Mouse (Mus musculus) midbrain, embryonic 13.5 days (tissue): ENCODE results near the gene Igf2bp1. TPM values are rescaled to one million over a fixed set of nuclear protein-coding genes. Genes with fewer than 3 reads are reported as not detected.

ENCODE experiments used
- ATAC-seq: fragments of 200-750 bp; cut with Nextera tagmentation; 2 replicates; pipeline ENCODE4 v1.8.0; 2017; ENCODE audit warnings: mild to moderate bottlenecking, moderate TSS enrichment, moderate library complexity
- H3K27ac ChIP-seq: fragments of 300-500 bp; sonication (generic); 2 replicates; pipeline ENCODE4 v1.5.1; 2015; ENCODE audit warnings: inconsistent platforms, mild to moderate bottlenecking, moderate library complexity
- H3K27me3 ChIP-seq: fragments of 300-500 bp; sonication (generic); 2 replicates; pipeline ENCODE4 v1.6.1; 2015; ENCODE audit warnings: mild to moderate bottlenecking, inconsistent platforms
- H3K36me3 ChIP-seq: fragments of 300-500 bp; sonication (generic); 2 replicates; pipeline ENCODE4 v1.6.1; 2015; ENCODE audit warnings: mild to moderate bottlenecking, inconsistent platforms
- H3K4me1 ChIP-seq: fragments of 300-500 bp; sonication (generic); replicated peaks from 2 replicates; pipeline ENCODE4 v1.6.1; 2015; ENCODE audit warnings: inconsistent platforms
- H3K4me2 ChIP-seq: fragments of 300-500 bp; sonication (generic); replicated peaks from 2 replicates; pipeline ENCODE4 v1.6.1; 2015; ENCODE audit warnings: moderate library complexity, mild to moderate bottlenecking, inconsistent platforms
- H3K4me3 ChIP-seq: fragments of 300-500 bp; sonication (generic); replicated peaks from 2 replicates; pipeline ENCODE4 v1.5.1; 2015; ENCODE audit warnings: mild to moderate bottlenecking, inconsistent platforms
- H3K9ac ChIP-seq: fragments of 300-500 bp; sonication (generic); replicated peaks from 2 replicates; pipeline ENCODE4 v1.6.1; 2015; ENCODE audit warnings: mild to moderate bottlenecking, inconsistent platforms
- H3K9me3 ChIP-seq: fragments of 300-500 bp; sonication (generic); 2 replicates; pipeline ENCODE4 v1.6.1; 2016; ENCODE audit warnings: mild to moderate bottlenecking, inconsistent platforms
- WGBS: fragments of 180-500 bp; shearing (Covaris S2); methylation state at CpG from one replicate; pipeline ENCODE4 v1.1.7; 2015; 5-methylcytosine and 5-hydroxymethylcytosine counted together
- microRNA-seq: library from miRNA; unstranded; fragments of <30 nt; microRNA quantifications from one replicate; pipeline ENCODE4, GENCODE M21; 2016
- polyA plus RNA-seq: library from polyadenylated mRNA; unstranded; fragments of >200 nt; fragmentation: Nextera tagmentation; extraction: Ambion mirVana; gene quantifications from 2 replicates; pipeline ENCODE4 v1.2.1, GENCODE M21; 2015

Gene Igf2bp1
- polyA plus RNA-seq, 1 experiment from 2014 or later: 40.6 TPM

DNA sequence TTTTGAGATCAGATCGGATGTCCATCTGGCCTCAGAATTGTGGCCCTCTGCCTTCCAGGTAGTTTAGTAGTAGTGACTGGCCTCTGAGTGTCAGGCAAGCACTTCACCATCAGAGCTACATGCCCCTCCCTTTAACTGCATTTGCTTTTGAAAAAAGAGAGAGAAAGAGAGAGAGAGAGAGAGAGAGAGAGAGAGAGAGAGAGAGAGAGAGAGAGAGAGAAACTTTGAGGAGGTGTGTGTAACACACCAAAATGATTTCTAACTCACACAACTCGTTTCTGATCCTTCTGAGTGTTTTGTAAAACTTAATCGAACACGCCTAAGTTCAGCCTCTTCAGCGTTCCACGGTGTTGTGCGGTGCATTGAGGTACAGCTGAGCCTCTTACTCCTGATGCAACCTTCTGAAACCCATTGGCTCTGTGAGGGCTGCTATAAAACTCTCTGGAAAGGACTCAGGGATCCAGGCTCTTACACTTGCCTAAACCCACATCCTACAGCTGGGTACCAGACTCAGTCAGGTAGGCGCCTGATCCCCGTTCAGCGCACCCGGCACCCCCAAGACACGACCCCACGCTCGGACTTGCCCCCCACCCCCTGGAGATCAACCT is 91.7 kb downstream of the Igf2bp1 start:
- WGBS: 2% methylated on average over 14 of the region's 14 CpGs
- Histone ChIP-seq H3K4me1 (peaks cover 20% of the 10 kb centered on the region), H3K4me2 (peak overlapping the region; percentile 42), H3K36me3 (no peaks in the 10 kb centered on the region), H3K27ac (no peak overlapping the region), H3K4me3 (peak overlapping the region; percentile 24), H3K9ac (no peak overlapping the region), H3K27me3 (peaks cover 91% of the 10 kb centered on the region), H3K9me3 (no peaks in the 10 kb centered on the region)
- ATAC-seq: no peak

DNA sequence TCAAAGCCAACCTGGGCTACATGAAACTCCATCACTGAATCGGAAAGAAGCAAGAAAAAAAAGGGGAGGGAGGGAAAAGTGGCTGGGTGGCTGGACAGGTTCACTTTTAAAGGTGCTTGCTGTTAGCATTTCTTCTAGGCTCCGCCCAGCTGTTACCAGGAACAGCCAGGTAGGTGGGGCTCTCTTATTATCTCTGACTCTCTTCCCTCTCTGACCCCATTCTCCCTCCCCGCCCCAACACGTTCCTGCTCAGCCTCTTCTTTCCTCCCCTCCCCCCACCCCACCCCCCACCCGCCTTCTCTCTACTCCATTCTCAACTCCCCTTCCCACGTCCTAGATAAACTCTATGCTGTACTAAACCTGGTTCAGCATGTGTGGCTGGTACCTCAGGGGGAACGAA is 94.2 kb downstream of the Igf2bp1 start:
- 19% methylated on average over 7 of the region's 7 CpGs for WGBS
- no peak overlapping the region for H3K9ac ChIP-seq
- no peak for ATAC-seq
- peaks cover 20% of the 10 kb centered on the region for H3K4me1 ChIP-seq
- H3K27ac ChIP-seq: no peak overlapping the region
- H3K36me3 ChIP-seq: no peaks in the 10 kb centered on the region
- H3K4me3 ChIP-seq: no peak overlapping the region
- H3K4me2 ChIP-seq: no peak overlapping the region
- peaks cover 70% of the 10 kb centered on the region for H3K27me3 ChIP-seq
- no peaks in the 10 kb centered on the region for H3K9me3 ChIP-seq

DNA sequence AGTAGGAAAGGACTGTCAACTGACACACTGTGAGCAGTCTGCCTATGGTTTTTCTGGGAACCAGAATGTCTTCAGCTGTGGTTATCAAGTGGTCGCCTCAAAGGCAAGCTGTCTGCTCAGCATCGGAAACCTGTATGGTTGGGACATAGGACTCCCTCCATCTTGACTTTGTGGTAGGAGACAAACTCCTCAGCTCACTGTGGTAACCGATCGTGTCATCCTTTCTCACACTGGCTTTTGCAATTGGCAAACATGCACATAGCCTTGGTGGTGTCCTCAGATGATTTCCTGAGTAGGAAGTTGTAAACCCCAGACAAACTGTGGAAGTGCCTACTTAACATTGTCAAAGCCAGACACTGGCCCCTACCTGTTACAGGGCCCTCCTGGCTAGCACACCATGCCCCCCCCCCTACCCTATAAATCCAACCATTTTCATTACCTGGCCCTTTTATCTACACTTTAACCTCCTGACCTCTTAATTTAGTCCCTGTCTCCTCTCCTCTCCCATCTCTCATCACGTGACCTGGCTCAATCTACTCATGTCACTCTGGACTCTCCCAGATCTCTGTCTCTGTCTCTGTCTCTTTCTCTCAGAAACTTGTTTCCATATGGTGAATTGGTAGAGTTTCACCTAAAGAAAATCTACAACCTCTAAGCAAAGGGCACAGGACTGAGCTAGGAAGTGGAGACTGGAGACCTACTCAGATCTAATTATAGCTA is 97.8 kb downstream of the Igf2bp1 start:
- H3K9me3 ChIP-seq: no peaks in the 10 kb centered on the region

More for the DNA sequence above, 97.8 kb downstream of the Igf2bp1 start:
- Histone ChIP-seq H3K4me1 (no peaks in the 10 kb centered on the region), H3K9ac (no peak overlapping the region), H3K4me2 (no peak overlapping the region), H3K27me3 (peaks cover 35% of the 10 kb centered on the region), H3K27ac (no peak overlapping the region), H3K36me3 (no peaks in the 10 kb centered on the region), H3K4me3 (no peak overlapping the region)
- ATAC-seq: no peak
- WGBS: 86% methylated on average over 5 of the region's 5 CpGs

Small RNA genes within 50 kb of the gene (microRNA-seq; reads per million reads assigned to microRNA genes)
- gene Mir3063: not detected

Other genes with a start within 250 kb of the Igf2bp1 start
- not detected in 2 replicates for gene Phospho1, start 181.4 kb downstream of the Igf2bp1 start, polyA plus RNA-seq
- gene Gngt2, start 168.7 kb downstream of the Igf2bp1 start, polyA plus RNA-seq: 2.7 and 3.8 TPM in 2 replicates
- 1.1 and 1.6 TPM in 2 replicates for gene Abi3, start 163.5 kb downstream of the Igf2bp1 start, polyA plus RNA-seq
- not detected in 2 replicates for gene B4galnt2, start 91.0 kb downstream of the Igf2bp1 start, polyA plus RNA-seq
- gene Gip, start 18.6 kb upstream of the Igf2bp1 start, polyA plus RNA-seq: not detected in 2 replicates
- gene Snf8, start 28.9 kb upstream of the Igf2bp1 start, polyA plus RNA-seq: 133 and 142 TPM in 2 replicates
- 28.9 and 34.0 TPM in 2 replicates for gene Ube2z, start 59.4 kb upstream of the Igf2bp1 start, polyA plus RNA-seq
- gene Atp5g1, start 69.7 kb upstream of the Igf2bp1 start, polyA plus RNA-seq: 423 and 443 TPM in 2 replicates
- not detected in 2 replicates for gene Calcoco2, start 106.0 kb upstream of the Igf2bp1 start, polyA plus RNA-seq
- gene Ttll6, start 127.8 kb upstream of the Igf2bp1 start, polyA plus RNA-seq: 0.04 TPM in 1 of 2 replicates, not detected in the other
- not detected in 2 replicates for gene Hoxb13, start 188.4 kb upstream of the Igf2bp1 start, polyA plus RNA-seq